Mouse (Mus musculus) CD4-positive helper T cell, adult 2 months (primary cell): Measurements from ENCODE around the gene Tuft1.

Experiments
- DNase-seq: peaks from one replicate; pipeline ENCODE4 v3.0.0-alpha.2; 2012; ENCODE audit warnings: low read depth, missing footprints, low spot score

Tuft1 gene

DNA sequence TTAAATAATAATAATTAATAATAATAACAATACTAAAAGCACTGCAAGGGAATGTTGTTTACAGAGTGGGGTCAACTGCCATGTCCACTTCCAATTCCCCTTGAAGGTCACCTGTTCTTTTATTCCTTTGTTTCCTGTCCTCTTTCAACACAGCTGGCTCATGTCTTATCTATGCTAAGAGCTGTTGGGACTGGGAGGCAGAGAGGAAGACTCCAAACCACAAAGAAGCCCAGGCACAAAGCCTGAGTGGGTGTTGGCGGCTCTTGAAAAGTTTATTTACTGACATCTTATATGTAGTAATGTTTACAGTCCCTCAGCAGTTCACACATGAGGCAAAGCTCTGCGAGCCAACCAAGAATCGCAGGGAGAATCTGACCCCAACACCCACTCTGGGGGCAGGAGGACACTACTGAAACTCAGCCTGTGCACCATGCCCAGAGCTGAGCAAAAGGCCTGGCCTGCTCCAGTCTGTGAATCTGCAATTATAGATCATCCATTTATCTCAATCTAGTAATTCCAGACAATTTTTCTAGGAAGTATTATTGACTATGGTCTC lies 61.4 kb downstream of the Tuft1 start:
- DNase-seq = no peak

DNA sequence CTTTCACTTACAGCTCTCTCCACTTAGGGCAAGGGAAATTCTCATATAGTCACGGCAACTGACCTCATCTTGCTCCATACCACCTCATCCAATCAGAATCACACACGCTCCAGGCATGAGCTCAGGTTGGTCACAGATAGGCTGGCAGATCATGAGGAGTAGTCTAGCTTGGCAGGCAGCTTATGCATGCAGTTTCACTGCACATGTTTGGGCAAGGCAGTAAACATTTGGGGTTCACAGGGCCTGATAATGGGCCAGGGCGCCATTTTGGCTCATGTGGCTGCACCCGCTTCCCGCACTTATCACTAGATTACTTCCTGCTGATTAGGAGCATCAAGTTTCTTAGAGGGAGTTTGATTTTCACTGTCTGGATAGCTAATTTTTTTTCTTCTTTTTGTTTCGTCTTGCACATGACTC lies 62.8 kb downstream of the Tuft1 start:
- peak; percentile 15 for DNase-seq

DNA sequence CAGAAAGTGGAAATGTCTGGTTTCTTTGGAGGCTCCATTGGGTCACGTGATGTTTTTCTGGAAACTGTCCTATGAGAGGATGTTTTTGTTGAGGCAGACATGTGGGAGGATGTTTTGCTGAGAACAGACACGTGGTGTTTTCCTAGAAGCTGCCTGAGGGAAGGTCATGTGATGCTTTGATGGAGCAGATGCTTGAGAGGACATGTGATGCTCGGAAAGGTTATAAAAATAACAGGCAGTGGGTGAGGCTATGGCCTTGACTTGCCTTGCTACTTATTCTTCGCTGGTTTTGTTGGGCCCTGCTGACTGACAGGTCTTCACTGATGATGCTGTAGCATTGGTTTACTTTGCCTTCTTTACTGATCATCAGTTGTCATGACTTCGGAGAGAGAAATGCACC lies 67.6 kb downstream of the Tuft1 start:
- peak; percentile 54 for DNase-seq

- DNase-seq = no peak
These were observed 70.7 kb downstream of the Tuft1 start for GRCm38 (mm10) chr3:94587962-94588361.

- no peak for DNase-seq
These were observed 75.7 kb downstream of the Tuft1 start for GRCm38 (mm10) chr3:94582944-94583343.

- peak; percentile 88 for DNase-seq
These were observed 76.2 kb downstream of the Tuft1 start, which contains the start of gene Snx27 for GRCm38 (mm10) chr3:94582456-94582891. Snx27 (minus strand) TSS chr3:94582716.

- DNase-seq = peak; percentile 82
These were observed 76.7 kb downstream of the Tuft1 start for GRCm38 (mm10) chr3:94581793-94582455.

- DNase-seq = peak; percentile 19
These were observed 77.4 kb downstream of the Tuft1 start for GRCm38 (mm10) chr3:94581138-94581780.

DNA sequence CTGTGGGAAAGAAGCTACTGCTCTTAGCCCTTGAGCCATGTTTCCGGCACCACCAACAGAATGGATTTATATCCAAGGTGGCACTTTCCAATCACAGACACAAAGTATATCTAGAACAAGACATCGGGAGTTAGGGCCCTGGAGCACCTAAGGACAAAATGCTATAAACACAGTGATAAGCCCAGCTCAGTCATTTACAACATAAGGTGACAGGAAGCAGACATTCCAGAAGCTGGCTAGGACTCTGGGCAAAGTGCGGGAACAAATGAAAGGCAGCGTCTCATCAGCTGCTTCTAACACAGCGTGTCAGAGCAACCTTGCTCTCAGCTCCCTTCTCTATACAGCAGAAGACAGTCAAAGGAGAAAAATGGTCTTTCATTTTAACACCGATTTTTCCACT lies 84.2 kb downstream of the Tuft1 start:
- DNase-seq = no peak

DNA sequence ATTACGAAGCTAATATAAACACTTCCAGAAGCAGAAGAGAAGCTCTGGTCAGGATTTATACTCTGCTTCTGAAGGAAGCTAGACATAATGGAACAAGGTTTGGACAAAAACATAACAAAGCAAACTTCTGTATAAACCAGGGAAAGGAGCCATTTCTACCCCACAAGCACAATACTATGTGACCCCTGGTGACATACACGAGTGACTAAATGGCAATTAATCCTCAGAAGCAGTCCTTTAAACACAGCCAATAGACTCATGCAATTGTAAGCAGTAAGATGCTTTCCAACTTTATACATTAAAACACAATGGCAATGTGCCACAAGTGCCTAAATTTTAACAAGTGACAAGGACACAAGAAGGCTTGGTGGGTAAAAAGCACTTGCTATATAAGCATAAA lies 91.4 kb downstream of the Tuft1 start:
- DNase-seq = no peak

DNA sequence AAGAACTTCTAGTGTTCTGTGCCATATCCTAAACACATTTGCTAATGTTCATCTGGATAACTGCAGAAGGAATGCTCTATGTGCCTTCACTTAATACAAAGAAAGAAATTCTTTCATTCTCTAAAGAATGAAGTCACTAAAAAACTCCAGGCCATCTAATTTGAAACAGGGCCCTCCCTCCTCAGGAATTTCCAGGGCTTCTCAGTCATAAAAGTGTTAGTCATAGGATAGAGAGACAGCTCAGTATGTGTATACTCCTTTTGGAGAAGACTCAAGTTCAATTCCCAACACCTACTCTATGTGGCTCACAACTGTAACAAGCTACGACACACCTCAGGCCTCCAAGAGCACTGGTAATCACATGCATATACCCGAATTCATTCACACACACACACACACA lies 93.1 kb downstream of the Tuft1 start:
- no peak for DNase-seq

DNA sequence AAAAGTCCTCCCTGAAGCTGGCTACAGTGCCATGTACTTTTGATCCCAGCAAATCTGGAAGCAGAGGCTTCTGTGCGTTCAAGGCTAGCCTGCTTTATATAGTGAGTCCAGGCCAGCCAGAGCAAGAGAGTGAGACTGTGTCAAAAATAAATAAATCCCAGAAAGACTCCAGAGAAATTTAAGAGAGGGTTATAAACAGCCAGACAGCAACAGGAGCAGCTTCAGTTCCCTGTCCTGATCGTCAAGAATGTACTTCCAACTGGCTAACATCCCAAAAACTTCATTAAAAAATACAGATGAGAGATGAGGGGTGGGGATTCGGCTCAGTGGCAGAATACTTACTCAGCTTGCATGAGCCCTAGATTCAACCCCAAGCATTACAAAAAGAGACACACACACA lies 93.5 kb downstream of the Tuft1 start:
- no peak for DNase-seq

GRCm38 (mm10) chr3:94564356-94565010 lies 94.2 kb downstream of the Tuft1 start:
- DNase-seq = no peak

DNA sequence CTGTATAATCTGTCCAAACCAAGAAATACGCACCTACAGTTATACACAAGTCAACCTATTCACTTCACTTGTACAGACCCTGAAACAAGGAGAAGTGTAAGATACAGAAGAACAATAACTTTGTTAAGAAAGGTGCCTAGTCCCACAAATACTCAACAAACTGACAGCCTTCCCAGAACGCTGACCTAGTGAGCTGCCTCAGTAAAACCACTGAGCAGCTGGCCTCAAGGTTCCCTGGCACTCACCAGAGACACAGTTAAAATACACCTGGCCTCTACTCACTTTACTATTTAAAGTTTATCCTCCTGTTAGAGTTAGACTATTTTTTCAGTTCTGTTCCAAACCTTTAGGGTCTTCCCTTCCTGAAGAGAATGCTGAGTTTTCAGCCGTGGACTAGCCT lies 95.5 kb downstream of the Tuft1 start:
- DNase-seq = no peak
